Mouse (Mus musculus) ES-Bruce4 (cell line): Measurements from ENCODE around the gene Cops2. TPM values are rescaled to one million over a fixed set of nuclear protein-coding genes. Genes with fewer than 3 reads are reported as not detected.

Experiments
- H3K27ac ChIP-seq: 2 replicates; pipeline ENCODE4 v1.5.1; 2012; ENCODE audit warnings: low read length, inconsistent platforms; ENCODE audit not compliant: insufficient read depth
- H3K27me3 ChIP-seq: 2 replicates; pipeline ENCODE4 v1.6.1; 2012; ENCODE audit warnings: mild to moderate bottlenecking, low read length, inconsistent platforms; ENCODE audit not compliant: control insufficient read depth, poor library complexity, insufficient read depth, severe bottlenecking
- H3K36me3 ChIP-seq: 2 replicates; pipeline ENCODE4 v1.6.1; 2012; ENCODE audit warnings: inconsistent platforms, mild to moderate bottlenecking, low read length, moderate library complexity; ENCODE audit not compliant: control insufficient read depth, poor library complexity, insufficient read depth, severe bottlenecking
- H3K4me1 ChIP-seq: one replicate; pipeline ENCODE4 v1.8.1; 2011; ENCODE audit warnings: low read length; ENCODE audit not compliant: control insufficient read depth, insufficient read depth
- H3K4me3 ChIP-seq: 2 replicates; pipeline ENCODE4 v1.5.1; 2011; ENCODE audit warnings: low read depth, mild to moderate bottlenecking, low read length
- H3K9ac ChIP-seq: 2 replicates; pipeline ENCODE4 v1.6.1; 2012; ENCODE audit warnings: low read depth, mild to moderate bottlenecking, inconsistent platforms; ENCODE audit not compliant: poor library complexity, severe bottlenecking
- H3K9me3 ChIP-seq: replicated peaks from 2 replicates; pipeline ENCODE4 v1.6.1; 2012; ENCODE audit warnings: mild to moderate bottlenecking, low read length, inconsistent platforms; ENCODE audit not compliant: control insufficient read depth, poor library complexity, insufficient read depth, severe bottlenecking
- CTCF ChIP-seq: IDR thresholded peaks from one replicate; pipeline ENCODE4 v1.8.1; 2011; ENCODE audit warnings: low read depth, low read length
- EP300 ChIP-seq: IDR thresholded peaks from 2 replicates; pipeline ENCODE4 v1.6.1; 2011; ENCODE audit warnings: low read depth, low read length; ENCODE audit not compliant: insufficient read depth
- POLR2A ChIP-seq: IDR thresholded peaks from one replicate; pipeline ENCODE4 v1.8.1; 2011; ENCODE audit warnings: low read length; ENCODE audit not compliant: insufficient read depth
- polyA plus RNA-seq: library from polyadenylated mRNA; stranded (reverse); fragments of >200 nt; gene quantifications from 2 replicates; pipeline ENCODE4 v1.2.4, GENCODE M21; 2011; ENCODE audit warnings: low read depth; ENCODE audit not compliant: missing spikeins, insufficient read depth, insufficient read length

Gene Cops2
- polyA plus RNA-seq, 1 experiment, result 233 TPM

- TF ChIP-seq CTCF (no peak), EP300 (no peak), POLR2A (no peak)
- Histone ChIP-seq H3K27me3 (no peaks in the 10 kb centered on the region), H3K9me3 (peaks cover 17% of the 10 kb centered on the region), H3K36me3 (no peaks in the 10 kb centered on the region), H3K4me1 (no peaks in the 10 kb centered on the region), H3K4me3 (no peak overlapping the region), H3K27ac (no peak overlapping the region), H3K9ac (no peak overlapping the region)
Observed at GRCm38 (mm10) chr2:125809551-125809950, 49.4 kb downstream of the Cops2 start.

- Histone ChIP-seq H3K9me3 (peaks cover 17% of the 10 kb centered on the region), H3K36me3 (no peaks in the 10 kb centered on the region), H3K4me3 (no peak overlapping the region), H3K27ac (no peak overlapping the region), H3K27me3 (no peaks in the 10 kb centered on the region), H3K9ac (no peak overlapping the region), H3K4me1 (no peaks in the 10 kb centered on the region)
- TF ChIP-seq CTCF (no peak), POLR2A (no peak), EP300 (no peak)
Observed at GRCm38 (mm10) chr2:125805826-125806225, 53.1 kb downstream of the Cops2 start.

DNA sequence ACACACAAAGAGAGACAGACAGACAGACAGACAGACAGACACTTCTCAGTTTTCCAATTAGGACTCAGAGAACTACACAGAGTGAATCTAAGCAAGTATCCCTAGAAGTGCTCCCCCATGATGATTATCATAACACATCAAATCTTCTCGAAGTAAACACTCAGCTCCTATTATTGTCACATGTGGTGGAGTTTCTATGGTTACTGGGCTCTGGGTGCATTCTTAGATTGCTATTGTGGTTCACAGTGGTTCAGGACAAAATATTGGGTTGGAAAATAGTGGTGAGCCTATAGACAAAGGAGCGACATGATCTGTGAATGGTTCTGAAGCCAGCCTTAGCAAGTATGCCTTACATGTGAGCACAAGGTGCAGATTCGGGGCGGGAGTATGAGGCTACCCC lies 57.0 kb downstream of the Cops2 start:
- no peaks in the 10 kb centered on the region for H3K36me3 ChIP-seq
- peaks cover 14% of the 10 kb centered on the region; the same call in 1 of the 2 replicates for H3K9me3 ChIP-seq
- H3K27me3 ChIP-seq, result no peaks in the 10 kb centered on the region
- H3K4me3 ChIP-seq, result no peak overlapping the region
- TF ChIP-seq EP300, result no peak
- H3K27ac ChIP-seq, result no peak overlapping the region
- no peaks in the 10 kb centered on the region for H3K4me1 ChIP-seq
- no peak overlapping the region for H3K9ac ChIP-seq

DNA sequence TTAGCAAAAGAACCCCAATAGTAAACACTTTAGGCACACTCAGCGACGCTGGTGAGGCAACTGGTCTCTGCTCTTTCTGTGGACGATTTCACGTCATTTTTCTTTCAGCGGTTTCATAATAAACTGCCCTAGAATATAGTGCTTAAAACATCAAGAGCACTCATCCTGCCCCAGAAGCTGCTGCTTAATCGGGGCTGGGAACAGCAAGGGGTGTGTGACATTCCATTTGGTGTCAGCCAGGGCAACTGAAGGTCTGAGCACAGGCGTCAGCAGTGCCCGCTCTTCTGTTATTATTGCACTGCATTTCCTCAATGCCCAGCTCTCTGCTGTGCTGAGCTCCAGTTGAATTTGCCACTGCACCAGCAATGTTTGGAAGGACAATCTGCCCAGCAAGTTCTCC lies 57.9 kb downstream of the Cops2 start:
- Histone ChIP-seq H3K9ac (no peak overlapping the region), H3K27me3 (no peaks in the 10 kb centered on the region), H3K4me1 (no peaks in the 10 kb centered on the region), H3K9me3 (0 out of 2 replicates have a peak, but pooled peaks cover 5% of the 10 kb centered on the region), H3K27ac (no peak overlapping the region), H3K36me3 (no peaks in the 10 kb centered on the region), H3K4me3 (no peak overlapping the region)
- TF ChIP-seq CTCF, result no peak
- no peak for TF ChIP-seq POLR2A

GRCm38 (mm10) chr2:125800428-125800827 lies 58.5 kb downstream of the Cops2 start:
- H3K9me3 ChIP-seq, result no peaks in the 10 kb centered on the region
- TF ChIP-seq POLR2A, result no peak
- no peak for TF ChIP-seq EP300
- no peak for TF ChIP-seq CTCF
- no peaks in the 10 kb centered on the region for H3K36me3 ChIP-seq
- H3K4me3 ChIP-seq, result no peak overlapping the region
- no peaks in the 10 kb centered on the region for H3K4me1 ChIP-seq
- H3K9ac ChIP-seq, result no peak overlapping the region
- no peak overlapping the region for H3K27ac ChIP-seq
- no peaks in the 10 kb centered on the region for H3K27me3 ChIP-seq

DNA sequence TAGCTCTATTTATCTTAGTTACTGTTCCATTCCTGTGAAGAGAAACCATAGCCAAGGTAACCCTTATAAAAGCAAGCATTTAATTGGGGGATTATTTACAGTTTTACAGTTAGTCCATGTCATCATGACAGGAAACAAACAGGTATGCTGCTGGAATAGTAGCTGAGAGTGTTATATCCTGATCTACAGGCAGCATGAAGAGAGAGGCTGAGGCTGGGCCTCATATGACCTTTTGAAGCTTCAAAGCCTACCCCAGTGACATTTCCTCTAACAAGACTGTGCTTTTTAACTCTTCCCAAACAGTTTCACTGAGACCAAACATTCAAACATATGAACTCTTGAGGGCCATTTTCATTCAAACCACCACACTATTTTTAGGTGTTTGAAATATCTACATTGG lies 61.1 kb downstream of the Cops2 start:
- no peak for TF ChIP-seq EP300
- no peak for TF ChIP-seq POLR2A
- TF ChIP-seq CTCF, result no peak
- H3K4me1 ChIP-seq, result no peaks in the 10 kb centered on the region
- no peak overlapping the region for H3K27ac ChIP-seq

More for the DNA sequence above, 61.1 kb downstream of the Cops2 start:
- Histone ChIP-seq H3K9ac (no peak overlapping the region), H3K9me3 (no peaks in the 10 kb centered on the region), H3K27me3 (no peaks in the 10 kb centered on the region), H3K36me3 (no peaks in the 10 kb centered on the region), H3K4me3 (no peak overlapping the region)
